Mouse (Mus musculus) megakaryocyte progenitor cell, adult 5-6 weeks (primary cell): ENCODE results near the gene Mcm2. TPM values are rescaled to one million over a fixed set of nuclear protein-coding genes. Genes with fewer than 3 reads are reported as not detected.

ENCODE experiments used
- ATAC-seq: replicated peaks from 2 replicates; pipeline ENCODE4 v1.8.0; 2016; ENCODE audit warnings: mild to moderate bottlenecking, moderate TSS enrichment, inconsistent platforms; ENCODE audit not compliant: poor library complexity
- total RNA-seq, 2 experiments: library from RNA; stranded (forward) in 1 of 2; stranded (reverse) in 1 of 2; fragments of 157-497, 149-512 nt in 1 of 2; fragments of 200-1000 nt in 1 of 2; gene quantifications; 2 replicates each; pipeline versions ENCODE4 v1.2.3 to v1.2.4; 2015 to 2017

Gene Mcm2
- total RNA-seq, 2 experiments from 2014 or later: 107 to 150 TPM

DNA sequence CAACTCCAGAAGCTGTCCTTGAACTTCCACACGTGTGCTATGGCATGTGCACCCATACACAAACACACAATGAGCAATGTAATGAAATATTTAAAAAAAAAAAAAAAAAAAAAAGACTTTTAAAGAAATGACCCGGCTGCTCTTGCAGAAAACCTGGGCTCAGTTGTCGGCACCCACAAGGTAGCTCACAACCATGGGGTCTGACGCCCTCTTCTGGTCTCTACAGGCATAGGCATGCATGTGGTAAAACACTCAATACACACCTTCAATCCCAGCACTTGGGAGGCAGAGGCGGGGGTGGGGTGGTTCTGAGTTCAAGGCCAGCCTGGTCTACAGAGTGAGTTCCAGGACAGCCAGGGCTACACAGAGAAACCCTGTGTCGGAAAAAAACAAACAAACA is 2.6 kb downstream of the Mcm2 start:
- 0 out of 2 replicates have a peak, but pooled peaks have one; percentile 22 for ATAC-seq

DNA sequence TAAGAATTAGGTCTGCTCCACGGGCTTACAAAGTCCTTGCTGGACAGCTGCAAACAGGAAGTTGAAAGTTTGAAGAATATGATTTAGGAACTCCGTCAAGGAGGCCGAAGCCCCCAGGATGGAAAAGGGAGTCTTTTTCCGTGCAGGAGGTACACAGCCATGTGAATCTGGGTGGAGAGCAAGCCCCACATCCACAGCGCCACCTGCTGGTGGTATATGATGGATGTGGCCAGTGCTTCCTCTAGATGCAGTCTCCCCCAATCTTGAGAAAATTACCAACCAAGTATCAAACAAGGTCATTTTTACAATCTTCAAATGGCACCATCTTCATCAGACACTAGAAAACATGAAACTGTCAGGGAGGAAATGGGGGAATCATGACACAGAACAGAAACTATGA is 5.0 kb downstream of the Mcm2 start:
- peak; percentile 56 for ATAC-seq

DNA sequence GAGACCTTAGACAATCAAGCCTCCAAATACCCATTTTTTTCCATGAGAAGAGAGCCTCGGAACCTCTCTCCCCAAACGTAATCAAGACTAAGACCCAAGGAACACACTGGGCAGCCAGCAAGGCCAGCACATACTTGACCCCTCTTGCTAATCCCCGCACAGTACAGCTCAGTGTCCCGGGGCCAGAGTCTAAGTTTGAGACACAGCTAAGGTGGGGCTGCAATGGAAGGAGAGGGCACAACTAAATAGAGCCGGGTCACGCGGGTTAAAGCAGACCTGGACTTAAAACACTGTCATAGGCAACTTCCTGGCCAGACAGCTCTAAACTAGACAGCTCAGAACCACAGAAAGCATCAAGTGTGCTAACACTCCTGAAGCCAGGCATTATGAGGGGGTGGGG is 7.7 kb downstream of the Mcm2 start:
- ATAC-seq: no peak

DNA sequence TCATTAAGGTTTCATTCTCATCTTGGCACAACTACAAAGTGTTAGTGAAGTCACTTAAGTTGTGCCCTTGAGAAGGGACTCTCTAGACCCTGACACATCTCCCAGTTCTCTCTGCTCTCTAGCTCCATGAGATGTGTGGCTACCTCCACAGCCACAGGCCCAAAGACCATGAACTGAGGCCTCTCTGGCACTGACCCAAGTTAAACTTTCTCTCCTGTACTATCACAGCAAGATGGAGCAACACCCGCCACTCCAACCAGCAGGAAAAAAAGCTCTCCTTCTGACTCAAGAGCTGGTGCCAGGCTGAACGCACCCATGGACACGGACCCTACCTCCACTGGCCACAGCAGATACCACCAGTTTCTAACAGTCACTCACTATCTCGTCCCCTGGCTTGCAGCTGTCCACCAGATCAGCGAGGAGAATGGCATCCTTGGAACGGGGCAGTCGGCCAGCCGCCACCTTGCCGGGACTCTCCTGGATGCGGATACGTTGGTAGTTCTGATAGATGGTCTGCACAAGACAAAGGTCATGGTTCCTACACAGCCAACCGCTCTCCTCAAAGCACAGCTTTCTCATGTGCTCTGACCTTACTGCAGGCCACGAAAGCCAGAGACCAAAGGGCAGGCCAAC is 9.1 kb downstream of the Mcm2 start:
- no peak for ATAC-seq

DNA sequence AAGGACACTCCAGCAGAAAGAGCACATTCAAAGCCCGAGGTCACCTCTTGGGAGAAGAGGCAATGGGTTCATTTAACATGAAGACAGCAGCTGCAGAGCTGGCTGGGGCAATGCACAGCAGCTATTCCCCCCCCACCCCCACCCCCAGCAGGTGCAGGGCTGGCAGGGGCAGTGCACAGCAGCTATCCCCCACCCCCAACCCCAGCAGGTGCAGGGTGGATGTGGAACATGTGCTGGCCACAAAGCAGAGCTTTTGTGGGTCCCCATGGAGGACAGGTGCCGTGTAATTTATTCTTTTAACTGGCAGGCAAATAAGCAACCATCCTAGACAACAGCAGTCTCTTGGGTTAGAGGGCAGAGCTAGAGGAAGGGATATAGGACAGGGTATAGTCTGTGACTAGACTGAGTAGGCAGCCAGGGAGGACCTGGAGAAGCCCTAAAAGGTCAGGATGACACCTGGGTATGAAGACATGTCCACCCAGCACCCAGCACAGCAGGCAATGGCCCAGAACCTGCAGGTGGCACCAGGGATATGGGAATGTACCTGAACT is 12.1 kb downstream of the Mcm2 start:
- no peak for ATAC-seq

DNA sequence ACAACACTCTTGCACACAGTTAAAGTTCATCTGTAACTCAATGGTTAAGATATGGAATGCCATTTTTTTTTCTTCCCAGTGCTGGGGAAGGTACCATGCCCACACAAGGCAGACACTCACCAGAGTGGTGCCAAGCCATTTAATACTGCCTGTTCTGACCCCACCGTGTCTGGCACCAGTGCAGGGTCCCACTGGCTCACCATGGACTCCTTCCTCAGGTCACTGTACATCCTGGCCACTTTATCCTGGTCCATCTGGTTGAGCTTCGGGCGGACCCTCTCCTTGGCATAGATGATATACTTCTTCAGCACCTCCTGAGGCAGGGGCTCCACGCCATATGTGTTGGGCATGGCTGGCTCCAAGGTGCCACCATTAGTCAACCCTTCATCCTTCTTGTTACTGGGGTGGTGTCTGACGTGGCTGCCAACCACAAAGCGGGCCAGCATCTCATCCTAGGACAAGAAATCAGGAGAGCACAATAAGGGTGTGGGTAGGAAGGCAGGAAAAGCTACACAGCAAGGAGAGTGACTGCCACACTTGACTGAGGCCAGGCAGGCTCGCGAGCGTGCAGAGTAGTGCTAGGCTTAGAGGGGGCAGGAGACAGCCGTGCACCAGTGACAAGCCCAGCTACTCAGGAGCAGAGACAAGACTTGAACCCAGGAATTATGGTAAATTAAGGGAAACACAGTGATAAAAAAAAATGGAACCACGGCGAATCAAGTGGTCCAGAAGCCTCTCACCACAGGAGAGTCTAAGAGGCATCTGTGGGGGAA is 12.8 kb downstream of the Mcm2 start:
- ATAC-seq: no peak

DNA sequence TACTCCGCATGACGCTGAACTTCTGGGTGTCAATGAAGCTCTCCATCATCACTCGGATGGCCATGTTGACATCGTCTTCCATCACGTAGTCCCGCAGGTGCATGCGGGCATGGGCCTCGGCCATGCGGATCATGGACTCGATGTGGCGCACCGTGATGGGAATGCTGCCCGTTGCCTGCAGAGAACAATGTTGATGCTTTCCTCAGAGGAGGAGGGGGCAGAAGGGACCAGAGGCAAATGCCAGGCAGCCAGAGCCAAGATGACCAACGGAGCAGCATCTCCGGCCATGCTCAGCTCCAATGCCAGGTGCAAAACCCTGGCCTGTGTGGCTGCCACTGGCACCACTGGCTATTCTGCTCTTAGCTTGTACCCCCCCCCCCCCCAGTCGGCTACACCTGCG is 13.9 kb downstream of the Mcm2 start:
- no peak for ATAC-seq

DNA sequence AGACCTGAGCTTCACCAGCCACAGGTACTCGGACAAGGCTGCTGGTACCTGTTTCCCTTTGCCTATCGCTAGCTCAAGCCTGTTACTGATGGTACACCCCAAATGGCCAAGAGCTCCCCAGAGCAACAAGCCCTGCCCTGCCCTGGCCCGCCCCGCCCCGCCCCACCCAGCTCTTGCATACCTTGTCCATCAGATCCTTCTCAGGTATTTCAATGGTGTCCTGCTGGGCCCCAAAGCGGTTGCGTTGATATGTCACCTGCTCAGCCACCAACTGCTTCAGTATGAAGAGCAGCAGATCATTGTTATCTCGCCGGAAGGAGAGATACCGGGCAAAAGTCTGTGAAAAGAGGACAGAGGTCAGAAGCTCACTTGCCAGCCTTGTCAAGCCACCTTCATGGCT is 14.4 kb downstream of the Mcm2 start:
- ATAC-seq: no peak

DNA sequence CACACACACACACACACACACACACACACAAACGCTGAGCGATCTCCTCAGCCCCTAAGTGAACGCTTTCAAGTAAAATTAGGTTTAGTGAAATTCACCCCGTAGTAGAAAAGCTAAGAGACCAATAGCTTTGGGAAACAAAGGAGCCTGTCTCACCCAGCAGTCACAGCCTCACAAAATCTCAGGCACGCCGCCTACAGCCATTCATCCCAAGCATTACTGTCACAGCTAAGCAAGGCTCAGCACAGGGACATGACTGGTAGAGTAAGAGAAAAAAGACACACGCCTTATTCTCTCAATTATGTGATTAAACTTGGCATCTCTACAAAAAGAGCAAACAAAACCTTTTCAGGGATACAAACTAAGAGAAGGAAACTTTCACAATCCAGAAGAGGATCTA is 17.2 kb downstream of the Mcm2 start:
- no peak for ATAC-seq

DNA sequence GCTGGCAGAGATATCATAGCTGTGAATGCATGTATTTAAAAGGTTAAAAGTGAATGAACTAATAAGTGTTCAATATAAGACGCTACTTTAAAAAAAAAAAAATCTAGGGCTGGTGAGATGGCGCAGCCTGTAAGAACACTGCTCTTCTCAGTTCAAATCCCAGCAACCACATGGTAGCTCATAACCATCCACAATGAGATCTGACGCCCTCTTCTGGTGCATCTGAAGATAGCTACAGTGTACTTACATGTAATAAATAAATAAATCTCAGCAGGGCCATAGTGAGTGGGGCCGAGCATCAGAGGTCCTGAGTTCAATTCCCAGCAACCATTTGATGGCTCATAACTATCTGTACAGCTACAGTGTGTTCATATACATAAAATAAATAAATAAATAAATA is 19.1 kb downstream of the Mcm2 start:
- no peak for ATAC-seq

DNA sequence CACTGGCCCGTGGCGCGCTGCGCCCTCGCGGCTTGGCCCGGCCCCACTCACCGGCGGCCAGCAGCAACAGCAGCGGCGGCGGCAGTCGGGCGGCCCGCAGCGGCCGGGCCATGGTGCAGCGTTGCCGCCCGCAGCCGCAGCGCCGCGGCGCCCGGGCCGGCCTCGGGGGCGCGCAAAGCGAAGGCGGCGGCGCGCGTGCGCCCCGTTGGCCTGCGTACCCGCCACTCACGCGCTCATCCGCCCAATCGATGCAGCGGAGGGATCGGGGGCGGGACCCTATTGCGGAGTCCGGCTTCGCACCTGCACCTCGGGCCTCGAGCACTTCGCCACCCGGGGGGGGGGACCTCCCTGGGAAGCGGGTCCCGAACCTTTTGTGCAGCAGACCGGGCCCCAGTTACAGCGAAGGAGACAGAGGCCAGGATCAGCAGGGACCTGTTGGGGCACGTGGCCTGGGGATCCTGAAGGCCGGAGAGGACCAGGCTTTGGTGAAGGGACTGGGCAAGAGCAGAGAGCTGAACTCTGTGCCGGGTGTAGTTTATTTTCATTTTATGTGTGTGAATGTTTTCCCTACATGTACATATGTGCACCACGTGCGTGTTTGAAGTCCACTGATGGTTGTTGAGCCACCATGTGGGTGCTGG is 23.6 kb downstream of the Mcm2 start, which contains the start of gene Podxl2:
Gene Podxl2, minus strand, starts transcription at position 177 of the 641 bp plus-strand sequence.
- ATAC-seq: peak; percentile 73

DNA sequence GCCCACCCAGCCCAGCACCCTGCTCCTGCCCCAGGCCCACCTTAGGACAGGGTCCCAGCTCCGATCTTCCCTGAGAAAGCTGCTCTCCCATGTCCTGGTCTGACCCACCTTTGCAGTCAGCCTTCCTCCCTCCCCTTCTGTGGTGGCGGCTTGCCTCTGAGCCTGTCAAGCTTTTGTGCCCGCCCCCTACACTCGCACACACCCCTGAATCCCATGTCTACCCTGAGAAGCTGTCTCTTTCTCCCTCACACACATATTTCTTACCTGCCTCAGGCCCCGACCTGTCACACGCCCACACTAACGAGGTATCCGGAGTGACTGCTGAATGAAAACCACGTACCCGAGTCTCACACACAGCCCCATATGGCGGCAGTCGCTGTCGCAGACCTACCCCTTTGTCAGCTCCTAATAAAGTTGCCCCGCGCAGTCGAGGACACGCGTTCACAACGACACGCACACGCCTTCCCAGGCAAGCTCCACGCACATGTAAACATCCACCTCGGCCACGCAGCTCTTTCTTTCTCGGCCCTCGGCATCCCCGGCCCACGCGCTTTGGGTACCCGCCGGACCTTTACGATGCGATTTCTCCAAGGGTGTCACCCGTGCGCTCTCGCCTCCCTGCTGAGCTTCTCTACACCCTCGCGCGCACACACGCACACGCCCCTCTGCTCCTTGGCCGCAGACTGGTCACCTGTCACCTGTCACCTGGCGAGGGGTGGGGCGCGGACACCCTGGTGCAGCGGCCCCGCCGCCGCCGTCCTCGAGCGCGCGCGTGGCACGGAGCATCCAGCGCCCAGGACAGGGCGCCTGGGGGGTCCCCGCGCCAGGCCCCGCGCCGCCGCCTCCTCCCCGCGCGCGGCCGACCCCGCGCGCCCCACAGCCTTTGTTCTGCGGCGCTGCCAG is 24.4 kb downstream of the Mcm2 start:
- peak; percentile 26; the same call in 1 of the 2 replicates for ATAC-seq

DNA sequence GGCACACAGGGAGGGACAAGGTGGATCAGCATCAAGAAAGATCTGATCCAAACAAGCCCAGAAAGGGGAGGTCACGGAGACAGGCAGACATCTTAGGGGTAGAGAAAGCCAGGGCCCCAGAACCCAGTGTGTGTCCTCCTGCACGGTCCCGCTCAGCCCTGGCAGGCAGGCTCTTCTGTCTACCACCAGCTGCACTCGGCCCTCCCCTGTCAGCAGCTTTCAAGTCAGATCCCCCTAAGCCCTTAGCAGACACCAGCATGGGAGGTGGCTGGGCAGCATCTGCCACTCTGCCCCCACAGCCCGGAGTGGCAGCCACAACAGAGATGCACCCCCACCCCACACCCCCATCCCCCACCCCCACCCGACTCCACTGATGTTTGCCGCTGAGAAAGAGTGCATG is 25.8 kb downstream of the Mcm2 start:
- ATAC-seq: no peak

DNA sequence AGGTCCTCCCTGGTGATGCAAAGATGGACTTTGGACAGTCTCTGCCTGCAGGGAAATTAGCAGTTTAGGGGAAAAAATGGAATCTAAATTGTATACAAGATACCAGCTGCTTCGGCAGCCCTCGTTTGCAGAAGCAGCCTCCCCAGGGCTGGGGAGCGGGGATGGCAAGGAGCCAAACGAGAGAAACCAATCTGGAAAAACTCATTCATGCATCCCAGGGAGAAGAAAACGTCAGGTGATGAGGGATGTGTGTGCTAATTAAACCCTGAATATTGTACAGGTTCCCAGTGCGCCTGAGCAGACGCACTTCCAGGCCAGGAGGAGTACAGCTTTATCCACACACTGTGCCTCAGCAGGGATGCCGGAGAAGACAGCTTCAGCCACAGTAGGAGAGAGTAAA is 27.0 kb downstream of the Mcm2 start:
- no peak for ATAC-seq

DNA sequence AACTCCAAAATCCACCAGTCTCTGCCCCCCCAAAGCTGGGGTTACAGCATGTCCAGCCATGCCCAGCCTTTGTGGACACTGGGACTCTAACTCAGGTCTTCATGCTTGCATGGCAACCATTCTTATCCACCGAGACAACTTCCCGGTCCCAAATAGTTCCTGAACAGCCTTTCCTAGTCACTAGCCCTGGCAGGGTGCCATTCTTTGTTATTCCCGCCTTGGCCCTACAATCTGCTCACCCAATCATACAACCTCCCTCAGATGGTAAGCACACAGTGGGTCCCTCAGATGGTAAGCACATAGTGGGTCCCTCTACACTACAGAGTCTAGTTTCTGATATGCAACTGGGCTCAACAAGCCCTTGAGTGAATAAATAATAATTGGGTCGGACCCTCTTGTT is 28.0 kb downstream of the Mcm2 start:
- no peak for ATAC-seq

DNA sequence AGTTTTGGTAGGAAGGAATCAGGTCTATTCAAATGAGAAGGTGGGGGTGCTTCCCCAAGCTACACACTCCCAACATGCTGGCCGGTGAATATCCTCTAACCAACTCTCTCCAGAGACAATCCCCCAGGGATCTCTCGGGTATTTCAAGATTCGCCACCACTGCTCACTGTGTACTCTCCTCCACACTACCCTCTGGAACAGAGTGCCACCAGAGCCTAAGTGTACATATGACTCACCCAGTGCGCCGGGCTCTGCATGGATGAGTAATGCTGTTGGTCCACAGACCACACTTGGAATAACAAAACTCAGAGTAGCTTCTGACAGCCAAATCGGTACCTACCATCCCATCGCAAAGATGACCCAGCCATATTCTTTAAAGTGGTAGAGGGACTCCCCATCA is 29.1 kb downstream of the Mcm2 start:
- ATAC-seq: no peak

DNA sequence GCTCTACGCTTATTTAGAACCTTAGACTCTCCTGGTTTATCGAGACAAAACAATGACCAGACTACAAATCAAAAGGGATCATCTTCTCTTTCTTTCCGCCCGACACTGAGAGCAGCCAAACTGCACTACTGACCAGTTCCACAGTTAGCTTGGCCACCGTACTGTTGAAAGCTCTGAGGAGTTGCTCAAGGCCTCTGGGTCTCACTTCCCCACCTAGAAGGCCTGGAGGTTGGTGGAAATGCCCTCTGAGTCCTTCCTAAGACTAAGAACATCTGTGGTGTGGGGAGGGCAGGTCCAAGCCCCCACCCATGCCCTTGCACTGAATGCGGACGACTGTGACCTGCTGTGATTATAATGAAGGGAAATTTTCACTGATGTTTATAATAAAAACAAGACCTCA is 32.9 kb downstream of the Mcm2 start:
- ATAC-seq: peak; percentile 43

DNA sequence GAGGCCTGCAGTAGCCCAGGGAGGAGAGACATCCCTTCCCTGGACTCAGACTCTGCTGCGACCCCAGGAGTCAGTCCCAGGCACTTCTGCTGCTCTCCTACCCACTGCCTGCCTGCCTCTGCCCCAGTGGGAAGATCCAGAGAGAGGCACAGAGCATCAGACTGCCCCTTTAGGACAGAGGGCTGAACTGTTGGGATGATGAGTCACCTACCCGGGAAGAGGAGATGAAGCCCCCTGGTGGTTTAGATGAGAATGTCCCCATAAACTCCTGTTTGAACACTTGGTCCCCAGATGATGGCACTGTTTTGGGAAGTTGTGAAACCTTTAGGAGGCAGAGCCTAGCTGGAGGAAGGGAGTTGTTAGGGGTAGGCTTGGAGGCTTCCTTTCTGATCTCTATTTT is 37.7 kb downstream of the Mcm2 start:
- peak; percentile 95 for ATAC-seq

DNA sequence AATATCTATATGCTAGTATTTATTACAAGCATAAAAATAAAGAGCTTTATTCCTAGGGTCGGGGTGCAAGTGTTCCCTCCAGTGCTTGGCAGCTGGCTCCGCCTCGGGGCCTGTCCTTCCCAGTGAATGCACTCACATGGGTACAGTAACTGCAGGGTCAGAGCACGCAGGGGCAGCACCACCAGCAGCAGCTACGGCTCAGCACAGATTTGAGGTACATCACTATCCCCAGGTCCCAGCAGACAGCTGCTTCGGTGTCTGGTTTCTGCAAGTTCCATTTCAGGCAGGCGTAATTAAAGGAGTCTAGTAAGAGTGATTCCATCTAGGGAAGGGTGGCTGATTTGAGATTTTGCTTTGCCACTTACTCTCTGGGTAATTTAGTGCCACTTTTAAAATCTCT is 40.2 kb downstream of the Mcm2 start:
- ATAC-seq: no peak

DNA sequence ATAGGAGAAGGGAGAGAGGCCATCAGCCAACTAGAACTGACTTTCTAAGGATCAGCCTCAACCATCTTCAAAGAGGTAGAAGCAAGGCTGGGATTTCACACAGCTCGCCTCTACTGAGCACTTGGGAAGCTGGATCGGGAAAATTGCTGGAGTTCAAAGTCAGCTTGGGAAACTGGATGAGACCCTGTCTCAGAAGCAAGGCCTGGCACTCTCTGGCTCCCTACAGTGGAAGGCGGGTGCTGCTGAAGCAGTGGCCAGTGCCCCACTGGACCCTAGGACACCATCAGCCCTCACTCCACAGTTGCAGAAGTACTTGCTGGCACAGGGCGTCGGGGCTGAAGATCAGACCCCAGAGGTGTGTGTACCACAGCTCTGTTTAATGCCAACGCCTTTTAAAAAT is 40.8 kb downstream of the Mcm2 start:
- no peak for ATAC-seq

DNA sequence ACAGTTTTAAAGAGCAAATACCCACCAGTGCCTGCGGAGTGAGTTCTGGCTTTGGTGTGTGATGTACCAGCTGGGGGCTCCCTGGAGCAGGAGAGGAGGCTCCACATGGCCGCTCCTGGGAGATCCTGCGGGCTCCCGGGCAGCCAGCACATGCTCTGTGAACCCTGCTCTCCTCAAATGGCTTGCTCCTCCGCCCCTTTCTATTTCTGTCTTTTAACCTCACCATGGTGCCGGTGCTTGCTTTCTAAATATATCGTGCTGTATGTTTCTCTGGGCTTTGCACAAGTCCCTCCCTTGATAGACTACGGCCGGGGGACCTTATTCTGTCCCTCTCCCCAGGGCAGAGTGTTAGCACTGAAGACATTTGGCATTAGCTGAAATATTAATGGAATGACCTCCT is 41.3 kb downstream of the Mcm2 start:
- ATAC-seq: no peak
